Mouse (Mus musculus) left cerebral cortex, postnatal 4 days (tissue): ENCODE measurements at regions not wholly inside any gene's neighbourhood (a gene's known extent, or its start where the extent isn't known, plus 50 kb on each side); places are given as distances from the start of the nearest gene placed in this dataset.

Experiments
- DNase-seq: peaks from one replicate; pipeline ENCODE4 v3.0.0-alpha.2; 2022
- intact Hi-C: fragments of 180-260 bp; cut with DNase I; formaldehyde crosslinking; loops from one replicate; pipeline ENCODE4 v1.15.1; 2025

DNA sequence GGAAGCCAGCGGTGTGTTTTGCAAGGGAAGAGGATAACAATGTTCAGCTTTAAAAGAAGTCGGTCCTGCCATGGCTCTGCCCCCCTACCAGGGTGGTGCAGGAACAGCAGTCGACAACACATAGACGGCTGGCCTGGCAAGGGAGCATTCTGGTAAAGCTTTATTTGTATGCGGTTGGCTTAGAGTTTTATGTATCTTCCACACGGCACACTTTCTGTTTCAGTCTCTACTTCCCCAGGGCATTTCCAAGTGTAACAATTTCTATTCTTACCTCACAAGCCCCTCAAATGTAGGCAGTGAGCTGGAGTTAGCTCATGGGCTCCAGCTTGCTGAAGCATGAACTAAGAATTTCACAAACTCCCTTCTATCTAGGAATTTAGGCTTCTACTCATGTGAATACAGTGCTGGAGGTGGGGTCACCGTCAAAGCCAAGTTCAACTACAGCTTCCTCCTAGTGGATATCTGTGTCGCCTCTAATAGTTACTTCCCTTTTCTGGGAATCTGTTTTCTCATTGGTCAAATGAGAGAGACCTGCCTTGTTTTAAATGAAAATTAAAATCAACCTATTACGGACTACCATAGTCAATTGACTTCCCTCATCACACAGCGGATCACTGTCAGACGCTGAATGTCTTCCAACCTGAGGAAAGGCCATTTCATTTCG lies 190.2 kb upstream of the Dynlrb2 start:
- intact Hi-C loops: no loop called here
- DNase-seq: no peak

DNA sequence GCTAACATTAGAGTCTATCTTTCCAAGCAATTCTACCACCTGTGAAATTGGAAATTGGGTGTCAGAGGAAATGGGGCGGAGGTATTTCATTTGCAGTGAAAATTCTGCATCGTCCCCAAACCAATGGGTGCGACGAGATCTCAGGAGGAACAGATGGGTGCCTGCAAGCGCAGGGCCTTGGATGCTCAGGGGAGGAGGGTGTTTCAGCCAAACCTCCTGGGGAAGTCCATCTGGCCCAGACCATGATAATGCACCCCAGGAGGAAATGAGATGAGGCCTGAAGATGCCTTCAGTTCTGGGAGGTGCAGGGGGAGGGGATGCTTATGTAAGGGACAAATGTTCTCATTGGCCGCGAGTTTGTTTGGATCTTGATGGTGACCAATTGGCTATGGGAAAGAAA lies 205.9 kb upstream of the Dynlrb2 start:
- no peak for DNase-seq
- intact Hi-C loops: no loop called here

DNA sequence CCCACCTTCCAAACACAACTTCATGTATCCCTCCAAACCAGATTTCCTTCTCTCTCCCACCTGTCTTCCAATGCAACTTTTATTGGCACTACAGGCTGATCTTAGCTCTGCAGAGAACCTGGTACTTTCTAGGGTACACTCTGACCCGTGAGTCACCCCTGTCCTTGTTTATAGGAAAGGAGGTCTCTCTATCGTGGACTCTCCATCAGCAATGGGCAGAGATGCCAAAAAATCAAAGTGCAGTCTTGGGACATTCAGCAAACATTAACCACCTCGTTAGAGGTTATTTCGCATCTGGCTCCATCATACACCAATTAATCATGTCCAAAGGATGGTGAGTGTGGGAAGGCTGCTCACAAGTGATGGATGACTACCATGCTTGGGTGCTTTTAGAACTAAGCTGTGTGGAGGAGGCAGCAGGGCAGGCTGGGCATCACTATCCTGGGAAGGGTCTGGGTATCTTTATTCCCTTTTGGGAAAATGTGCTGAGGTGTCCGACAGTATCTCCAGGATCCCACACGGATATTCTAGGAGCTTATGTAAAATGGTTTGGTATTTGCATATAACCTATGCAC lies 214.0 kb upstream of the Dynlrb2 start:
- intact Hi-C loops: no loop called here

DNA sequence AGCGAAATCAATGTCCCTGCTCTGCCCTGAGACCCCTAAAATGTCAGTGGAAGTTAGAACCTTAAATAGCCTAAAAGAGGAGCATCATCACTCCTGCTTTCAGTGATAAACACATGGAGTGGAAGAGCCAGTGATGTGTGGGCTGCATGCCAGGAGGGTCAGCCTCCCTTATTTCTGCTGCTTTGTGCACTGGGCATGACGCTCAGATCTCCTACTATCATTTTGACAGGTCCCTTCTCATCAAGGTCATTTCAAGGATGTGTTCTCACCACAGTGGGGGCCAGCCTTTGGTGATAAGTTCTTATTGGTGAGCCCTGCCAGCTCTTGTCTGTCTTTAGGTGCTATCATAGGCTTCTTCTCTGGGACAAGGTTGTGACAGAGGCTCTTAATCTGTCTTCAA lies 215.5 kb upstream of the Dynlrb2 start:
- intact Hi-C loops: no loop called here
- peak; percentile 14 for DNase-seq

More for the DNA sequence above, 214.0 kb upstream of the Dynlrb2 start:
- DNase-seq: no peak

DNA sequence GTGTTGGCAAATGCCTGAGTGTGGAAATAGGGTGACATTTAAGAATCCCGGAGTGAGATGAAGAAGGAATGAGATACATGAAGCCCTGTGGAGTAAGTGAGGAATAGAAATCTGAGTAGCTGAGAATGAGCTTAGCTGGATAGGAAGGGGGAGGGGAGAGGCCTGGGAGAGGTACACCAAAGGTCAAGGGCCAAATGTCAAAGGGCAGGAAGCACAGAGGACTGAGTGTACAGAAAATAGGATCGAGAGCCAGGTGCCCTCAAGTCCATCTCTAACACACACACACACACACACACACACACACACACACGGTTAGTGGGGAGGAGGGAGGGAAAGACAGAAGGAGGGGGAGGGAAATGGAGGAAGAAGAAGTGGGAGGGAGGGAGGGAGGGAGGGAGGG lies 220.8 kb upstream of the Dynlrb2 start:
- intact Hi-C loops: no loop called here
- DNase-seq: no peak

DNA sequence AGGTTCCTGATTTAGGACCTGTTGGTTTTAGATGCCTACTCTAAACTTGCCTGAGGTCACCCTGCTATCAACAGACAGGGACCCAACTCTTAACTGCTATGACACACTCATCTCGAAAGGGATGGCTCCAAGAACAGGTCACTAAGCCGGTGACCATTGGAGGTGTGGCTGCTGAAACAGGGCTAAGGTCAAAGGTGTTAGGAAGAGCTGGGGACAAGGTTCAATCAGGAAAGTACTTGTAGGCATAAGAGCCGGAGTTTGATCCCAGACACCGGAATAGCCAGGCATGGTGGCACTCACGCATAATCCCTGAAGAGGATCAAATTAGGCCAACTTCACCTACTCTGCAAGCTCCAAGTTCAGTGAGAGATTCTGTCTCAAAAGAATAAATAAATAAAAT lies 222.4 kb upstream of the Dynlrb2 start:
- DNase-seq: no peak
- intact Hi-C loops: no loop called here

DNA sequence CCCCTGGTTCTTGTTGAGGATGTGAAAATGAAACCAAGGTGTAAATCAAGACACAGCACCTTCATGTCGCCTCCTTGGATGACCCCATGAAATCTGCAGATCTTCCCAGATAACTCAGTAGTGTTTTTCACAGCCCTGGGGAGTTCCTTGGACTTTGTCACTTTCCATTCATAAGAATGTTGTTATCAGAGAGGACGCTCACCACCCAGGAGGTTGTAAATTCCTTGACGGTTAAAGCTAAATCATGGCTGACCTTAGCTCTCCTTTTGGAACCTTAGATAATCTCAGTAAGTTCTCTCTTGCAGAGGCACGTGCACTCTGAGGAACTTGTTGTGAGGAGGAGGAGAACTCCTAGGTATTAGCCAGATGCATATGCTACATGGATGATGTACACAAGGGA lies 229.8 kb upstream of the Dynlrb2 start:
- DNase-seq: no peak
- intact Hi-C loops: no loop called here

DNA sequence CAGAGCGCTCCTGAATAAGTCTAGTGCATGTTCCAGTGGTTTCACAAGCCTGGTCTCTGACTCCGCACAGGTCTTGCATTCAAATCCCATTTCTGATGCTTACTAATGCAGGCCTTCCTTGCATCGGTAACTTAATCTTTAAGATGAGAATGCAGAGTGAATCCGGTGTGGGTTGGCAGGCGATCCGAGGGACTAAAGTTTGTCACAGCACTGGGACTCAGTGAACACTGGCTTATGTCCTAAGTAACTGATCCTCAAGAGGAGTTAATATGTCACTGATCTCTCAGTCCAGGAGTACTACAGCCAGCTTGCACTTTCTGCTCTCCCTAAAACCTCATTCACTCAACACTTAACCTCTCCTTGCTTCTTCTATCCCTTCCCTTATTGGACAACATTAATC lies 233.5 kb upstream of the Dynlrb2 start:
- no peak for DNase-seq
- intact Hi-C loops: no loop called here

DNA sequence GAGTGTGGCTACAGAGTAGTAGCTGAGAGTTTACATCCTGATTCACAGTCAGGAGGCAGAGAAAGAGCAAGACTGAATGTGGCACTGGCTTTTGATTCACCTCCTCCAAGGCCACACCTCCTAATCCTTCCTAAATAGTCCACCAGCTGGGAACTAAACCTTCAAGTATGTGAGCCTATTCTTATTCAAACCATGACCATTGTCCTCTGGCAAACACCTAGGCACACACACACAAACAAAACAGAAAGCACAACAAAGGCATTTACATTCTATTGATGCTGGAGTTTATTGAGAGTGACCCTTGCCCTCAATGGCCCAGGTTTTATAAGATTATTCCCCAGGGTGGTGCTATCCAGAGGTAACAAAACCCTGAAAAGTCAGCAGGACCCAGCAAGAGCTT lies 235.4 kb upstream of the Dynlrb2 start:
- DNase-seq: no peak
- intact Hi-C loops: no loop called here

DNA sequence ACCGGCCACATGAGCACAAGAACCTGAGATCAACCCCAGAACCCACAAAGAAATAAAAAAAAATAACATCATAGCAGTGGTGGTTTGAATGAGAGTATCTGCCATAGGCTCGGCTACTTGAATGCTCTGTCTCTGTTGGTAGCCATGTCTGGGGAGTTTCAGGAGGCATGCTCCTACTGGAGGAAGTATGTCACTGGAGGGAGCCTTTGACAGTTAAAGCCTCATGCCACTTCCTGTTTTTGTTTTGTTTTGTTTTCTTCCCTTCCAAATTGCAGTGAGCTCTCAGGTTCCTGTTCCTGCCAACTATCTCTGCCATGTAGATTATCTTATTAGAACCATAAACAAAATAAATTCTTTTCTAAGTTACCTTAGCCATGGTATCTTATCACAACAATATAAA lies 236.1 kb upstream of the Dynlrb2 start:
- no peak for DNase-seq
- intact Hi-C loops: no loop called here

DNA sequence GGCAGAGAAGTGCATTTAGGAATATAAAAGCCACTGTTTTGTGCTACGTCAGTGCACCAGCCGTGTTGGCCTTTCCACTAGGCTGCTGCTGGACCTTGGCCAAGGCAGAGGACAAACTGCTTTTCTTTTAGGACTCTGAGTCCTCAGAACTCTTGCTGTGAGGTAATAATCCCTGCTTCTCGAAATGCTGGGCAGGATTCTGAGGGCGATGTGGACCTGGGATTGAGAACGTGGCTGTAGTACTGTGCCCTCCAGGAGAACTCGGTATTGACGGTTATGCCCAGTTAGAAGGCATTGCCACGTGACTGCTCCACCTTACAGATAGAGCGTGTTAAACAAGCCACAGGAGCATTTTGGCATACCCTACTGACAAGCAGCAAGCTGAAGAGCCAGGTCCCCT lies 236.6 kb upstream of the Dynlrb2 start:
- peak; percentile 55 for DNase-seq
- intact Hi-C loops: no loop called here

DNA sequence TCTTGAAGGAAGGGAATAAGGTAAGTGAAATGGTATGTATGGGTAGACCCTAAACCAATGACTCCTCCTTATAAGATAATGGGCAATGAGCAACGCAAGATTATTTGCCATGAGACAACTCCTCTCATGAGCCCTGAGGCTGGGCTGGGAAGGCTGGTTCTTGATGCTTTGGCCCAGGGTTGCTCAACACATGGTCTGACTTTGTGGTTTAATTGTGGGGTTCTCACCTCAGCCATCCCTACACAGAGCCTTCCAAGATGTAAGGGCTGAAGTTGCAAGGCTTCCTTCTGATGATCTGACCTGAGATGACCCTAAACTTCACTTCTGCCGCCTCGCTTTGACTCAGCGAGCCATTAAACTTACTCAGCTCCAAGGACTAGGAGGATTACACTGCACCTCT lies 237.8 kb upstream of the Dynlrb2 start:
- DNase-seq: no peak
- intact Hi-C loops: no loop called here

DNA sequence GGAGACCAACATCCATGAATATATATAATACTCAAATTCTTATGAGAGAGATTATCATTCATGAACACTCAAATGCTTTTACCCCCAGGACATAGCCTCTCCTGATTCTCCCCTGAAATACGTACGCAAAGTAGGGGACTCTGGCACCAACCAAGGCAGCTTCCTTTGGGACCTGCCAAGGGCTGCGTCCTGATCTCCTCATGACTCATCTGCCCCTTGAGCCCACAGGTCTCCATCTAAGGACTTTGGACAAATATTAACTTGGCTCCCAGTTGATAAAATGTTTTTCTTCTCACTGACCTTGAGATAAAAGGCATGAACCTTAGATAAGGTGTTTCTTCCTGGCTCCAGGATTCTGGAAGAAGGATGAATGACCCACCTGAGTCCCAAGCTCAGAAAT lies 239.2 kb upstream of the Dynlrb2 start:
- intact Hi-C loops: no loop called here
- DNase-seq: no peak

DNA sequence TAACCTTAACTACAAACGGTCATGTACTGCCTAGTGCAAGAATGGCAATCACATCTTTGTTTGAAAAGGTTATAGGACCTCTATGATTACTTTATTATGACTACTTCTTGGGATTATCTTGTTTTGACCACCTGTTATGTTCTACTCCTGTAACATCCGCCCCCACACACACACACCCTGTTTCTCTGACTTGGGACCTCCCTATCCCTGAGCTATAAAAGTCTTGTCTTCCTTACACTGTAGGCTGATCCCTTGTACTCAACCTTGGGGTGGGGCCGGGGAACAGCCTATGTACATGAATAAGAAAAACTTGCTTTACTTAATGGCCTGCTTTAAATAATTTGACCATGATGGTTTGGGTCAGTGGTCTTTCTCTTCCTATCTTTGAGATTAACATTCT lies 240.7 kb upstream of the Dynlrb2 start:
- intact Hi-C loops: no loop called here
- no peak for DNase-seq

DNA sequence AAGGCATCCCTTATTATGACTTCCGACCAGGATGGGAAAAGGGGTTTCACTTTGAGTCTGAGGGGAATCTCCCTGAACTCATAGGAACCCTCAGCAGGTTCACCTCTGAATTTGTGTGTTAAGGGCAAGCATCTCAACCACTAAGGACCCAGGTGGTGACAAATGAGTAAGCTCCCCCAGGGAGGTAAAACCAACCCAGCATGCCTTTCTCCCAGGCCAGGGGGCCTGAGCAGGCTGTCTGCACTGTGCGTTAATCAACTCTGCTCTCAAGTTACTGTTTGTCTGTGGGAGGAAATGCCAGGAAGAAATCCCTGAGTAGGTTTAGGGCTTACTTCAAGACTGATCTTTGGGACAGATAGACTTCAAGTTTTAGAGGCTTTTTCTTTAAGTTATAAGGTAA lies 243.5 kb upstream of the Dynlrb2 start:
- intact Hi-C loops: no loop called here

DNA sequence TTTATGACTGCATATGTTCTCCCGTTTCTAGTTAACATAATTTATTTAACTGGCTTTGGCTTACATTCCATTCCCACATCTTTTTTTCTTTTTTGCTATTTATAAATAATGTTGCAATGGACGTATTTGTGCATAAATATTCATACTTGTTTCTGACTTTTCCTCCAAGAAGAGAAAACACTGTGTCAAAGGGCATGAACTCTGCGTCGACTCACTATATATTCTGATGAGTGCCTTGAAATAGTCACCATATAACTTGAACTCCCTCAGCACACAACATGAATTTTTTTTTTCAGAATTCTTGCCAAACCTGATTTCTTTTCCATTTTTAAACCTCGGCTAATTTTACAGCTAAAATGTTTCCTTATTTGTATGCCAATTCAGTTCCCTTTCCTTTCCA lies 249.4 kb upstream of the Dynlrb2 start:
- intact Hi-C loops: no loop called here
- DNase-seq: no peak

More for the DNA sequence above, 243.5 kb upstream of the Dynlrb2 start:
- no peak for DNase-seq

DNA sequence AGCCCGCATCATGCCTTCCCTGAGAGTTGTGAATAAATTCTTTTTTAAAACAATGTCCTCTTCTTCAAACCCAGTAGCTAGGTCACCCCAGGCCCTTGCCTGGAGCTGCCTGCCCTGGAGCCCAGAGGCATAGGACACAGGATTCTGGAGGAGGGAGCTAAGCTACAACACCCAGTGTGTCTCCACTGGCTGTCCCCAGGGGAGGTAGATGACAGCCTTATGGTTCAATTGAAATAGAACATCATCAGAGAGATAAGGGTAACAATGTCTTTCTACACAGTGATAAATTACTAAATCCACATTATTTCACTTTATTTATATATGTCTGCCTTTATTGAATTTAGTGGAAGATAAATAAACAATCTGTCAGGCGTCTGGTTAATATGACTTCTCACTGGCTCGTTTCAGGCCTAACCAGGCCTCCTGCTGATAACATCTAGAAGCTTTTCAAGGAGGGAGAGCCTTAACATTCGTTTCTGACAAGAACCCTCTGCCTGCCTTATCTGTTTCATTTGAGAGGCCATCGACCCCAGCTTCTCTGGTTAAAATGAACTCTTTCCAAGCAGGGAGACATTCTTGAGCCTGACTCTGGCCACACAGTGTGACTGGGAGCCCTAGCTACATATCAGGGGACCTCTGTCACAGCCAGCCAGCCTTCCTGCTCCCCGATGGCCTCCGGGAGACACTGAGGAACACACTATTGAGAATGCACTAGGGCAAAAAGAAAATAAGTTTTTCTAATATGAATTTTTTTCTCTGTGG lies 252.1 kb upstream of the Dynlrb2 start:
- intact Hi-C loops: no loop called here
- no peak for DNase-seq

DNA sequence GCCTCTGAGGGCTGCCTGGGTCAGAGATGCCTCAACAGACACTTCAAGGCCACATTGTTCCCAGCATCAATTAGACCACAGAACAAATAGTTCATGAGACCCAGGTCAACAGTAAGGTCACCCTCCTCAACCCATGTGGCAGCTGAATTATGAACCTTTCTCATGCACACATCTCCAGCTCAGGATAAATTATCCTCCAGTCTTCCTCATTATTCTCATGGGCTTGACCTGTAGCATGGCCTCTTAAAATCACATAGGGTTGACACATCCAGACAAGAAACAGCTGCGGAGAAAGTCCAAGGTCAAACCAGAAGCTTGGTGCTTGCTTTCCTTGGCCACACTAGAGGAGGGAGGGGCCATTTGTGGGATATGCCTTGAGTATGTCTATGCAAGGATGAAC lies 256.4 kb upstream of the Dynlrb2 start:
- DNase-seq: no peak

DNA sequence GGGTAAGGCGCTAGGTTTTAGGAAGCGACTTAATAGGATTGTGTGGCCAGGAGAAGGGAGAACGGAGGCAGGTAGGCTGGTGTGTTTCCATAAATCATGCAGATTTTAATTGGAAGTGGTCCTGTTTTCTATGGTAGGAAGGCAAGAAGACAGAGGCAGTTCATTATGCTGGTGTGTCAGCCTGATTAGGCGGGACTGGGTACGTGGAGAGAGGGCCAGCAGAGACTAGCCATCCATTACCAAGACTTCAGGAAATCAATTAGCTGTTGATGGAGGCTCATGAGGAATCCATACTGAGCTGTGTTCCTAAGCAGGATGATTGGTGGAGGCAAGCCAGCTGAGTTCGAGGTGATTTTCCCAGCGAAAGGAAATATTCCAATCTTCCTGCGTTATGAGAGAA lies 261.3 kb upstream of the Dynlrb2 start:
- intact Hi-C loops: no loop called here
- DNase-seq: no peak

More for the DNA sequence above, 256.4 kb upstream of the Dynlrb2 start:
- intact Hi-C loops: no loop called here

DNA sequence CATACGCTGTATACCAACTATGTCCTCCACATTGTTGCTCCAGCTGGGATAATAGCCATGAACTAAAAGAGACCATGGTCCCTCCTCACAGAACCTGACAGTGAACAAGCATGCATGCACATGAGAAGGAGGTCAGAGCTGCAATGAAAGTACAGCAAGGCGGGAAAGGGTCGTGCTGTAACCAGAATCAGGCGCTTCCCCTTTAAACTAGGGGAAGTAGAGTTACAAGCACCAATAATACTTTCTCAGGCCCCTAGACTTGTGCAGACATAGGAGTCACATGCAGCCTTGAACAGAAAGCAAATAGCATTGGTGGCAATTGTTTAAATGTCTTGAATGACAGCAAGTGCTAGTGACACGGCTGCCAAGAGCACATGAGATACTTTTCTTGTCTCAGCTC lies 261.8 kb upstream of the Dynlrb2 start:
- intact Hi-C loops: no loop called here
- no peak for DNase-seq

DNA sequence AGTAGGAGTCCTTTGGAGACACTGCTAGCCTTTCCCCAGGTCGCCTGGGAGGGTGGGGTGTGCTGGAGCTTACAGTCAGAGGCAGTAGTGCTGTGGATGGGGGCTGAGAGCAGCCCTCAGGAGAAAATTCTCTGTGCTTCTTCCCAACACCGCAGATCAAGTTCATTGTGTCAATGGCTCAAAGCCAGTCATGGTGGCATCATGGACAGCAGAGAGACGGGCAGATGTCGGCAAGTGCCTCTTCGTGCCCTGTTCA lies 262.9 kb upstream of the Dynlrb2 start:
- intact Hi-C loops: no loop called here
- no peak for DNase-seq

DNA sequence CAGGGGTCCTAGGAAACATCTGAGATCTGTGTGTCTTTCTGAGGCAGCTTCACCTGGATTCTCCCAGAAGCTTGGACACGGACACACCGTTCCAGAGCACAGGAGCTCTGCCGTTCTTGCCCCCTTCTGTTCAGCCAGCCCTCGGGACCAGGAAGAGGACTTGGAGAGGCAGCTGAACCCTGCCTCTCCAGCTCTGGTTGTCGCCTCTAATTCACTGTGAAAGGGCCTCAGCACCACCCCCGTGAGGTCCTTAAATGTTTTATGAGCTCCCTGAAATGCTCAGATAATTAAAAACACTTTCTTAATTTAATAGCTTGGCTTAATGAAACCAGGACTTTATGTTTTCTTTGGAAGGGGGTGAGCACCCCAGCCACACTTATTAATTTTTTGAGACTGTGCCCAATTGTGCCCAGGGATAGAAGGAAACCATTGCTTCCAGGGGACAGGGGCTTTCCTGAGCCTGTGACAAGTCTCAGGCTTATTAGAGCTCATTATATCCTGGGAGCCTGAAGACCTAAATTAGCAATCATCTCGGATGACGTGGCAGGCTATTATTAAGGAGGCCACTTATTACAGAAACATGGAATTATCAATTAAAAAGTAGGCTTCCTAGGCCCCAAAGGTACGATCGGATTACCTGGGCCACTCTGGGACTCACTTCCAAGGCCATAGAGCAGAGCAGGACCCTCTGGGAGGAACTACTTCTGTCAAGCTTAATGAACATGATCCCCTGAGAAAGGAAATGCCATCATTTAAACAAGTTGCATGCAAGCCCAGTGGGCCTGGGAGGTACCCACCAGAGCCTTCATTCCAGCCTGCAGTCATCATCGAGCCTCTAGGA lies 263.4 kb upstream of the Dynlrb2 start:
- intact Hi-C loops: no loop called here
- DNase-seq: no peak
